Mouse (Mus musculus) ovary, postnatal 10 days (tissue): ENCODE results near the gene Gcnt2.
A peak's percentile ranks its signal among the peaks of the same experiment; 100 is the strongest.
"Not testable (repeated sequence)": the region's sequence is repeated elsewhere in the genome, so short reads cannot be mapped to it uniquely, and the experiment has no call there.

Source experiments
- DNase-seq: peaks from one replicate; pipeline ENCODE4 v3.0.0; 2022; ENCODE audit warnings: low spot score

Gcnt2 gene

GRCm38 (mm10) chr13:40906528-40906927 lies 47.0 kb downstream of the Gcnt2 start:
- DNase-seq, result no peak

GRCm38 (mm10) chr13:40907274-40907673 lies 47.7 kb downstream of the Gcnt2 start:
- DNase-seq, result no peak

GRCm38 (mm10) chr13:40908044-40908443 lies 48.5 kb downstream of the Gcnt2 start:
- no peak for DNase-seq

GRCm38 (mm10) chr13:40909060-40909459 lies 49.5 kb downstream of the Gcnt2 start:
- no peak for DNase-seq

DNA sequence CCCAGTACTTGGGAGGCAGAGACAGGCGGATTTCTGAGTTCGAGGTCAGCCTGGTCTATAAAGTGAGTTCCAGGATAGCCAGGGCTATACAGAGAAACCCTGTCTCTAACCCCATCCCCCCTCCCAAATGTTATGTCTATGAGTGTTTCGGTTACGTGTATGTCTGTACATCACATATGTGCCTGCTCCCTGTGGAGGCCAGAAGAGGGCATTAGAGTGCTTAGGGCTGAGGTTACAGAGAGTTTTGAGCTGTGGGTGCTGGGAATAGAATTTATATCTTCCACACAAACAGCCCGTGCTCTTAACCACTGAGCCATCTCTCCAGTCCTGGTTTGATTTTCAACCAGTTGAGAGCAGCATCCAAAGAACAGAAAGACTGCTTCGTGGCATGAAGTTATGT lies 50.5 kb downstream of the Gcnt2 start:
- DNase-seq, result no peak

DNA sequence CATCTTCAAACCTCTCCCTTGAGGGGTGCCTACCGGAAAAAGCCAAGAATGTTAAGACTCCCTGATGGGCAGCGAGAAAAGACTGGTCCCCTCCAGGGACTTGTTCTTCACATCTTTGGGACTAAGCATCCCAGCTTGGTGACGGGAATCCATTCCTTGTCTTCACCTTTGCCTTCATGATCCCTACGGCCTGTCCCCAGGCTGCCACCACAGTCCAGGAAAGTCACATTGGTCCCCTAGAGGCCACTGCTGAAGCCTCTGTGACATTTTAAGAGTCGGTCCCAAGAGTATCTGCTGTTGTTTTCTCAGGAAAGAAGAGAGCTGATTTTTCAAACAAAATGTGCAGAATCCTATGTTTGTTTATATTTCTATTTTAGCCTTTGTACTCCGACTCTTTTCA lies 52.4 kb downstream of the Gcnt2 start:
- no peak for DNase-seq

GRCm38 (mm10) chr13:40913395-40914018 lies 54.0 kb downstream of the Gcnt2 start:
- no peak for DNase-seq

GRCm38 (mm10) chr13:40914053-40914585 lies 54.6 kb downstream of the Gcnt2 start:
- no peak for DNase-seq

- no peak for DNase-seq
Measured at GRCm38 (mm10) chr13:40916321-40917160, 57.0 kb downstream of the Gcnt2 start.

- peak; percentile 34 for DNase-seq
Measured at GRCm38 (mm10) chr13:40917161-40918091, 57.9 kb downstream of the Gcnt2 start.

DNA sequence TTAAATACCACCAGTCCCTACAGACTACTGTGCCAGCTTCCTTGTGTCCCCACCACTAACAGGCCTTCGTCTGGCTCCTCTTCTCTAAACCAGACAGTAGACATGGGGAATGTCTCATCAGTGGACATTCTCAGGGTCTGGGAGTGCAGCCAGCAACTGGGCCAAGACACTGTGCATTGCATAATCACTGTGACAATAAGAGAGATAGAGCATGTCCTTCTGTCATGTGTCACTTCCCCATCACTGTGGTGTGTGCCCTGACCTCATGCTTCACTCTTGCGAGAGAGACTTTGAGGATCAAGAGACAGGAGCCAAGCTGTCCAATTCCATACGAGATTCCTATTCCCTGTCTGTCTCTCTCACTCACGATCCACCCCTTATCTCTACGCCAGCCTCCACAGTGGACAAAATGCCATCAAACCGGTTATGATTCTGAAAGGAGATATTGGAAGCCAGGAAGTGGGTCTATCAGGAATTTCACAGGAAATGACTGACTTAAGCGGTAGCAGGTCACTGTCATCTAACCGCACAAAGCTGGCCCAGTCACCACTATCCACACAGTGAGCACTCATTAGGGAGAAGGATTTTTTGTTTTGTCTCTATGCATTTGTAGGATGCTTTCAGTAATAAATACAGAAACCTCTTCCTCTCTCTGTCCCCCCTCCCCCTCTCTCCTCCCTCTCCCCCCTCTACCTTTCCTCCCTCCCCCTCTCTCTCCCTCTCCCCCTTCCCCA lies 61.9 kb downstream of the Gcnt2 start:
- DNase-seq, result no peak

DNA sequence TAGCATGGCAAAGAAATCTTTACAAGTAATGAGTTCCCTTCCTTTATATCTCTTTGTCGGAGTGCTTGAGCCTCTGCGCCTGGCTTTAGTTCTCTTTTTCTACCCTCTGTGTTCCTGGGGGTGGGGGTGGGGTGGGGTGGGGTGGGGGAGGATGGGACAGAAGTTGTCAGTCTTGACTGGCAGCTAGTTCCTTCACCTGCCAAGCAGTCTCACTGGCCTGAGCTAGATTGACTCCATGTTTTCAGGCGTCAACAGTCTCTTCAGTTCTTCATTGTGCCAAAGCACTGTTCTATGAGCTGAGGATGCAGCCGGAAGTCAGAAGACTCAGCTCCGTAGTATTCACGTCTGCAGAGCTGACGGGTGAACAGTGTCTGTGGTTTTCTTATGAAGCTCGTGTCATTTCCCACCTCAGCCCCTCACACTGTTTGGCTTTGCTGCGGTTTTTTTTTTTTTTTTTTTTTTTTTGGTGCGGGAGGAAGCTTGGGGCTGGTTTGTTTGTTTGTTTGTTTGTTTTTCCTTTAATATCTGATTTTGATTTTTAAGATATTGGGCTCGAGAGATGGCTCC lies 62.8 kb downstream of the Gcnt2 start:
- DNase-seq, result no peak

GRCm38 (mm10) chr13:40923756-40924315 lies 64.3 kb downstream of the Gcnt2 start:
- no peak for DNase-seq

DNA sequence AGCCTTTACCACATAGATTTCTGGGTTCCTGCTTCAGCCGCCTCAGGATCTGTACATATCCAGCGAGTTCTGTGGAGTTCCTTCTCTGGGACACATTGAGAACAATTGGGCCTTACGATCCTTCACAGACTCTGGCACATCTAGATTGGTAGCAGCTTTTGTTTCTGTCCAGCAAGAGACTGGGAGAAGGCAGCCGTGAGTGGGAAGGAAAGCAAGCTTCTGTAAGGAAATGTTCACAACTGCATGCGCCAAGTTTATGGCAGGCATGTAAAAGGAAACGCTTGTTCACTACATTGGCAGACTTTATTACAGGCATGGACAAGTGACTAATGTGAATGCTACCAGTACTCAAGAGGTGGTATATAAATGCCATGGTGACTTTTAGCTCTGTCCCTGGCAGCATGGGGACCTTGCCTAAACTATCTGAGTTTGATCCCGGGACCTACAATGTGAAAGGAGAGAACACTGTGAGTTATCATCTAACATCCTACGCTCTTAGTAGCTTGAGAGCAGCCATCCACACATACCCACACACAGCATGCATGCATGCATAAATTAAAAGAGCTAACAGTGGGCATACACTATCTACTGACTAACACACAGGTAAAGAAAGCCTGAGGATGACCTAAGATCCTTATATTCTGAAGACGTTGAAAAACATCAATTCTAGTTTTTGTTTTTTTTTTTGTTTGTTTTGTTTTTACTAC lies 68.8 kb downstream of the Gcnt2 start:
- no peak for DNase-seq

GRCm38 (mm10) chr13:40931871-40932270 lies 72.3 kb downstream of the Gcnt2 start:
- not testable (repeated sequence) for DNase-seq

- DNase-seq, result no peak
Measured at GRCm38 (mm10) chr13:40932573-40932972, 73.0 kb downstream of the Gcnt2 start.

- DNase-seq, result no peak
Measured at GRCm38 (mm10) chr13:40934341-40934740, 74.8 kb downstream of the Gcnt2 start.

- DNase-seq, result no peak
Measured at GRCm38 (mm10) chr13:40937586-40937985, 78.0 kb downstream of the Gcnt2 start.

- DNase-seq, result no peak
Measured at GRCm38 (mm10) chr13:40938485-40939357, 79.2 kb downstream of the Gcnt2 start.
